8 mouse cellular contexts compared by ENCODE assay signal in the genomic region with DNA sequence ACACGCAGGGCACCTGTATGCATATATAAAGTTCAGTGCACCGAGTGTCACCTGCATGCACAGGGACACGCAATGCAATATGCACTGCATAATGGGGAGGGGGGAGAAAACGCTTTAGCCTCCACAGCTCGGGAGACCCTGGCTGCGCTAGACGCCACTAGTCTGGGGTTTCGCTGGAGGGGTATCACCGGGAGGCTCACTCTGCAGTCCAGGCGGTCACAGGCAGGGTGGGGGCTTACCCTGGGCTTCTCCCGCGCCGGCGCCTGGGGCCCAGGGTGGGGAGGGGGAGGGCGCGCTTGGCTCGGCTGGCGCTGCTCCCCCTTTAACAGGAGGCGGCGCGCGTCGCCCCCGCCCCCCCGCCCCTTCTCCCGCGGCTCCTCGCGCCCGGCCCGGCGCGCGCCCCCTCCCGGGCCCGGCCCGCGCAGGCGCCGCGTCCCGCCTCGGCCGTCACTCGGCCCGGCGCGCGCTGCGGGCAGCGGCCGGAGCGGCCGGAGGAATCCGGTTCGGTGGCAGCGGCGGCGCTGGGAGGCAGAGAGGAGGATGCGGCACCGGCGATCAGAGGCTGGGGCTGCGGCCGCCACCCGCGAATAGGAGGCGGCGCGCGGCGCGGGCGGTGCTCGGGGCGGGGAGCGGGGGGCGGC. TPM values are rescaled to one million over a fixed set of nuclear protein-coding genes. Genes with fewer than 3 reads are reported as not detected.
DNase-seq lines count a peak whose midpoint lies in the region; ATAC-seq and TF ChIP-seq lines count a peak whose summit lies in the region.

A gene (plus strand): TSS at position 450 of the 641 bp plus-strand sequence.

- H3K9ac ChIP-seq in liver, adult 2 months (ENCODE audit: low read depth, low read length), result no peak within 1 kb of the TSS; the same call in 1 of the 2 replicates
- peak within 1 kb of the TSS; percentile 87 for H3K9ac ChIP-seq in forebrain, postnatal 0 days
- H3K9ac ChIP-seq in lung, postnatal 0 days (replicated peaks; ENCODE audit: low read depth), result no peak within 1 kb of the TSS
- peak within 1 kb of the TSS; percentile 33; the same call in 1 of the 2 replicates for H3K9ac ChIP-seq in stomach, embryonic 15.5 days

- 5% methylated on average over 47 of the region's 77 CpGs for WGBS in liver, adult 2 months
- 2% methylated on average over 31 of the region's 77 CpGs for WGBS in forebrain, postnatal 0 days
- 10% methylated on average over 31 of the region's 77 CpGs for WGBS in lung, postnatal 0 days
- WGBS in stomach, embryonic 15.5 days, result under 1% methylated on average over 30 of the region's 77 CpGs

- H3K79me2 ChIP-seq in liver, adult 2 months (ENCODE audit: control insufficient read depth, insufficient read depth, low read length), result no peaks in the 10 kb centered on the region

- peaks cover 21% of the 10 kb centered on the region for H3K27me3 ChIP-seq in liver, adult 2 months (ENCODE audit: control insufficient read depth, insufficient read depth, low read length)
- H3K27me3 ChIP-seq in forebrain, postnatal 0 days (ENCODE audit: insufficient read depth, low read length), result no peaks in the 10 kb centered on the region
- H3K27me3 ChIP-seq in lung, postnatal 0 days (replicated peaks; ENCODE audit: insufficient read depth, low read length), result peaks cover 45% of the 10 kb centered on the region
- peaks cover 40% of the 10 kb centered on the region for H3K27me3 ChIP-seq in stomach, embryonic 15.5 days (replicated peaks)

- no peak for DNase-seq in liver, adult 2 months (ENCODE audit: extremely low read depth, low read depth, low spot score)
- DNase-seq in liver, result no peak
- DNase-seq in brain, adult 2 months (ENCODE audit: low read depth, low spot score), result peak; percentile 60
- DNase-seq in forebrain, postnatal 0 days, result peak; percentile 83
- DNase-seq in kidney, postnatal 36 days, result peak; percentile 31 to 60
- DNase-seq in lung, postnatal 0 days (ENCODE audit: low spot score), result peak; percentile 19
- DNase-seq in gastrocnemius, adult 18-20 months (ENCODE audit: low spot score), result no peak

- H3K4me1 ChIP-seq in liver, adult 2 months (ENCODE audit: control insufficient read depth, insufficient read depth, low read length), result no peaks in the 10 kb centered on the region; the same call in 1 of the 2 replicates
- peaks cover 41% of the 10 kb centered on the region for H3K4me1 ChIP-seq in forebrain, postnatal 0 days (ENCODE audit: insufficient read depth)
- peaks cover 16% of the 10 kb centered on the region; the same call in 1 of the 2 replicates for H3K4me1 ChIP-seq in lung, postnatal 0 days (ENCODE audit: insufficient read depth, low read depth, low read length)
- peaks cover 38% of the 10 kb centered on the region for H3K4me1 ChIP-seq in stomach, embryonic 15.5 days

- peak; percentile 52 for ATAC-seq in forebrain, postnatal 0 days
- peak; percentile 37 for ATAC-seq in lung, postnatal 0 days
- ATAC-seq in stomach, embryonic 15.5 days (ENCODE audit: insufficient read depth, low FRiP score, low read depth), result no peak; the same call in 1 of the 2 replicates

- TF ChIP-seq CTCF in liver, adult 2 months (IDR thresholded peaks at IDR 0.05; ENCODE audit: low read depth, low read length), result no peak
- peak; percentile 12; the same call in 1 of the 2 replicates for TF ChIP-seq CTCF in forebrain, postnatal 0 days (IDR thresholded peaks at IDR 0.05; ENCODE audit: low read depth)
- TF ChIP-seq CTCF in lung, postnatal 0 days (IDR thresholded peaks at IDR 0.05), result no peak

- no peak for TF ChIP-seq EP300 in lung, postnatal 0 days (IDR thresholded peaks at IDR 0.05)

- TF ChIP-seq POLR2A in liver, adult 2 months (IDR thresholded peaks at IDR 0.05; ENCODE audit: extremely low read depth, insufficient read depth, low read length), result no peak

- no peaks in the 10 kb centered on the region for H3K9me3 ChIP-seq in forebrain, postnatal 0 days (ENCODE audit: low read length)
- H3K9me3 ChIP-seq in lung, postnatal 0 days (ENCODE audit: low read length), result no peaks in the 10 kb centered on the region
- no peaks in the 10 kb centered on the region for H3K9me3 ChIP-seq in stomach, embryonic 15.5 days

- H3K4me3 ChIP-seq in liver, adult 2 months (ENCODE audit: insufficient read depth, low read depth, low read length), result peak within 1 kb of the TSS; percentile 43; the same call in 1 of the 2 replicates
- peak within 1 kb of the TSS; percentile 84 for H3K4me3 ChIP-seq in forebrain, postnatal 0 days (ENCODE audit: low read depth, low read length)
- H3K4me3 ChIP-seq in lung, postnatal 0 days (ENCODE audit: low read depth, low read length), result peak within 1 kb of the TSS; percentile 50
- peak within 1 kb of the TSS; percentile 56 for H3K4me3 ChIP-seq in stomach, embryonic 15.5 days (replicated peaks)

- H3K4me2 ChIP-seq in forebrain, postnatal 0 days (ENCODE audit: low read depth), result peak within 1 kb of the TSS; percentile 84
- peak within 1 kb of the TSS; percentile 98 for H3K4me2 ChIP-seq in lung, postnatal 0 days (replicated peaks; ENCODE audit: low read depth, low read length)
- H3K4me2 ChIP-seq in stomach, embryonic 15.5 days, result peak within 1 kb of the TSS; percentile 91

- H3K36me3 ChIP-seq in liver, adult 2 months (ENCODE audit: control insufficient read depth, insufficient read depth, low read length), result no peaks in the 10 kb centered on the region
- no peaks in the 10 kb centered on the region for H3K36me3 ChIP-seq in forebrain, postnatal 0 days (ENCODE audit: insufficient read depth)
- H3K36me3 ChIP-seq in lung, postnatal 0 days (ENCODE audit: insufficient read depth, low read length), result no peaks in the 10 kb centered on the region
- no peaks in the 10 kb centered on the region for H3K36me3 ChIP-seq in stomach, embryonic 15.5 days

- no peak within 1 kb of the TSS for H3K27ac ChIP-seq in liver, adult 2 months (replicated peaks; ENCODE audit: insufficient read depth, low read depth, low read length)
- peak within 1 kb of the TSS; percentile 88 for H3K27ac ChIP-seq in forebrain, postnatal 0 days (ENCODE audit: low read depth, low read length)
- no peak within 1 kb of the TSS for H3K27ac ChIP-seq in lung, postnatal 0 days (ENCODE audit: low read length)
- no peak within 1 kb of the TSS for H3K27ac ChIP-seq in stomach, embryonic 15.5 days

RNA-seq across cellular contexts. Expression of the gene that starts here (rescaled TPM):
- total RNA-seq in liver, adult 2 months (2014; rRNA removed), result 0.07 TPM in 1 of 2 replicates, not detected in the other
- polyA plus RNA-seq in liver, adult 2 months (2012; rRNA removed), result 0.06 TPM in 1 of 2 replicates, not detected in the other
- 195 and 216 TPM in 2 replicates for total RNA-seq in forebrain, postnatal 0 days (2014; rRNA removed)
- 15.8 and 18.3 TPM in 2 replicates for polyA plus RNA-seq in forebrain, postnatal 0 days (2015; fragmentation: Nextera tagmentation; extraction: Ambion mirVana)
- 0.21 and 0.33 TPM in 2 replicates for polyA plus RNA-seq in lung, postnatal 0 days (2015; fragmentation: Nextera tagmentation; extraction: Ambion mirVana)
- polyA plus RNA-seq in stomach, embryonic 15.5 days (2015; fragmentation: Nextera tagmentation; extraction: Ambion mirVana), result 2.8 and 3.8 TPM in 2 replicates
- total RNA-seq in gastrocnemius, adult 18-20 months (2021), result 1 to 10 TPM in 1 of 2 experiments, under 1 TPM in 1; 0.21 to 2.5 TPM

Comparison
In these comparisons a context has a peak if more than half of its experiments do, and no peak if none do; other contexts are left out.
1. RNA of the gene that starts here (total RNA-seq): 195 to 216 TPM in forebrain, postnatal 0 days; 0.21 to 2.5 TPM in gastrocnemius, adult 18-20 months and 0.07 TPM in liver, adult 2 months; every median in the first group is over 10 times any median in the second.
2. Peak in DNase-seq, ATAC-seq, H3K4me3 ChIP-seq and H3K4me2 ChIP-seq in lung, postnatal 0 days; RNA of the gene not detected or under 1 TPM.
3. DNase-seq: peak in brain, adult 2 months (single experiment), forebrain, postnatal 0 days (single experiment) and kidney, postnatal 36 days (2 of 2); none in liver, adult 2 months (single experiment), liver (single experiment) and gastrocnemius, adult 18-20 months (single experiment).
4. H3K9ac ChIP-seq: peak in forebrain, postnatal 0 days (single experiment) and stomach, embryonic 15.5 days (single experiment); none in liver, adult 2 months (single experiment) and lung, postnatal 0 days (single experiment).
5. Peak in every context shown above with its lines, with median percentiles within 50 percentile points of each other: H3K4me3 ChIP-seq and H3K4me2 ChIP-seq.